Mouse (Mus musculus) neural tube, embryonic 15.5 days (tissue): ENCODE results near the gene Scyl1. TPM values are rescaled to one million over a fixed set of nuclear protein-coding genes. Genes with fewer than 3 reads are reported as not detected.

Experiments
- polyA plus RNA-seq: library from polyadenylated mRNA; unstranded; fragments of >200 nt; fragmentation: Nextera tagmentation; extraction: Ambion mirVana; gene quantifications from 2 replicates; pipeline ENCODE4 v1.2.1, GENCODE M21; 2015

Gene Scyl1
- polyA plus RNA-seq, 1 experiment from 2014 or later = 83.1 TPM

Other genes with a start within 250 kb of the Scyl1 start
- gene Ovol1, start 210.8 kb downstream of the Scyl1 start, polyA plus RNA-seq = 0.06 and 2.0 TPM in 2 replicates
- gene Ap5b1, start 203.4 kb downstream of the Scyl1 start, polyA plus RNA-seq = 2.7 and 4.7 TPM in 2 replicates
- 68.2 and 81.5 TPM in 2 replicates for gene Rnaseh2c, start 169.5 kb downstream of the Scyl1 start, polyA plus RNA-seq
- gene Kat5, start 161.2 kb downstream of the Scyl1 start, polyA plus RNA-seq = 64.9 and 66.2 TPM in 2 replicates
- 31.6 and 39.2 TPM in 2 replicates for gene Rela, start 133.9 kb downstream of the Scyl1 start, polyA plus RNA-seq
- gene Sipa1, start 107.7 kb downstream of the Scyl1 start, polyA plus RNA-seq = 19.1 and 21.7 TPM in 2 replicates
- 12.7 and 18.3 TPM in 2 replicates for gene Map3k11, start 82.7 kb downstream of the Scyl1 start, polyA plus RNA-seq
- 21.0 and 23.4 TPM in 2 replicates for gene Pcnx3, start 82.5 kb downstream of the Scyl1 start, polyA plus RNA-seq
- gene Kcnk7, start 67.1 kb downstream of the Scyl1 start, polyA plus RNA-seq = 0.35 and 0.45 TPM in 2 replicates
- 15.9 and 18.6 TPM in 2 replicates for gene Ehbp1l1, start 45.1 kb downstream of the Scyl1 start, polyA plus RNA-seq
- 122 and 138 TPM in 2 replicates for gene Fam89b, start 41.8 kb downstream of the Scyl1 start, polyA plus RNA-seq
- 15.6 and 19.1 TPM in 2 replicates for gene Ltbp3, start 30.5 kb downstream of the Scyl1 start, polyA plus RNA-seq
- 13.8 and 23.4 TPM in 2 replicates for gene Frmd8, start 103.9 kb upstream of the Scyl1 start, polyA plus RNA-seq
- 2.0 and 3.9 TPM in 2 replicates for gene Slc25a45, start 106.4 kb upstream of the Scyl1 start, polyA plus RNA-seq
- 8.9 and 10.0 TPM in 2 replicates for gene Tigd3, start 122.7 kb upstream of the Scyl1 start, polyA plus RNA-seq
- 95.7 and 115 TPM in 2 replicates for gene Dpf2, start 141.6 kb upstream of the Scyl1 start, polyA plus RNA-seq
- gene Cdc42ep2, start 153.4 kb upstream of the Scyl1 start, polyA plus RNA-seq = 19.3 and 20.9 TPM in 2 replicates
- 19.9 and 34.3 TPM in 2 replicates for gene Pola2, start 192.8 kb upstream of the Scyl1 start, polyA plus RNA-seq
- gene Slc22a20, start 214.7 kb upstream of the Scyl1 start, polyA plus RNA-seq = not detected in 2 replicates
- 6.4 and 12.3 TPM in 2 replicates for gene Capn1, start 244.5 kb upstream of the Scyl1 start, polyA plus RNA-seq